Mouse (Mus musculus) bone marrow macrophage, adult 2 months (primary cell): ENCODE measurements around the gene Ppfia2.

Experiments
- CTCF ChIP-seq: IDR thresholded peaks from 2 replicates; pipeline ENCODE4 v1.5.1; 2012; ENCODE audit warnings: low read depth, mild to moderate bottlenecking, low read length, moderate library complexity
- POLR2A ChIP-seq: IDR thresholded peaks from 2 replicates; pipeline ENCODE4 v1.6.1; 2012; ENCODE audit warnings: mild to moderate bottlenecking, low read depth, low read length, borderline replicate concordance

GRCm38 (mm10) chr10:106585476-106586080 lies 115.4 kb downstream of the Ppfia2 start:
- TF ChIP-seq POLR2A, result no peak
- no peak for TF ChIP-seq CTCF
